Mouse (Mus musculus) intestine, postnatal 0 days (tissue): ENCODE measurements around the gene Fbh1. TPM values are rescaled to one million over a fixed set of nuclear protein-coding genes. Genes with fewer than 3 reads are reported as not detected.
A peak's percentile ranks its signal among the peaks of the same experiment; 100 is the strongest.

Experiments used
- ATAC-seq: fragments of 200-750 bp; cut with Nextera tagmentation; 2 replicates; pipeline ENCODE4 v1.8.0; 2017; ENCODE audit warnings: mild to moderate bottlenecking, moderate TSS enrichment, moderate library complexity
- H3K27ac ChIP-seq: fragments of 300-500 bp; sonication (generic); 2 replicates; pipeline ENCODE4 v1.5.1; 2014; ENCODE audit warnings: mild to moderate bottlenecking, low read depth, low read length, moderate library complexity
- H3K27me3 ChIP-seq: fragments of 300-500 bp; sonication (generic); replicated peaks from 2 replicates; pipeline ENCODE4 v1.6.1; 2014; ENCODE audit warnings: low read length, mixed read lengths; ENCODE audit not compliant: control insufficient read depth, insufficient read depth
- H3K36me3 ChIP-seq: fragments of 300-500 bp; sonication (generic); 2 replicates; pipeline ENCODE4 v1.6.1; 2014; ENCODE audit warnings: mild to moderate bottlenecking, moderate library complexity; ENCODE audit not compliant: control insufficient read depth, insufficient read depth
- H3K4me1 ChIP-seq: fragments of 300-500 bp; sonication (generic); replicated peaks from 2 replicates; pipeline ENCODE4 v1.6.1; 2014; ENCODE audit warnings: antibody characterized with exemption, low read length, mixed read lengths; ENCODE audit not compliant: control insufficient read depth, insufficient read depth
- H3K4me2 ChIP-seq: fragments of 300-500 bp; sonication (generic); replicated peaks from 2 replicates; pipeline ENCODE4 v1.6.1; 2014; ENCODE audit warnings: low read depth, mild to moderate bottlenecking, moderate library complexity
- H3K4me3 ChIP-seq: fragments of 300-500 bp; sonication (generic); 2 replicates; pipeline ENCODE4 v1.5.1; 2014; ENCODE audit warnings: low read depth, low read length
- H3K9ac ChIP-seq: fragments of 300-500 bp; sonication (generic); 2 replicates; pipeline ENCODE4 v1.6.1; 2014; ENCODE audit warnings: mild to moderate bottlenecking, low read depth, low read length
- H3K9me3 ChIP-seq: fragments of 300-500 bp; sonication (generic); 2 replicates; pipeline ENCODE4 v1.6.1; 2016; ENCODE audit warnings: mixed run types; ENCODE audit not compliant: control insufficient read depth
- CTCF ChIP-seq: sonication (generic); IDR thresholded peaks from 2 replicates; pipeline ENCODE4 v1.5.1; 2016; ENCODE audit warnings: low read depth, mild to moderate bottlenecking, control low read depth, antibody characterized with exemption, moderate library complexity
- WGBS: fragments of 180-500 bp; shearing (Covaris S2); extraction: QIAGEN DNeasy Blood & Tissue Kit; methylation state at CpG from one replicate; pipeline ENCODE4 v1.1.7; 2014; 5-methylcytosine and 5-hydroxymethylcytosine counted together
- polyA plus RNA-seq: library from polyadenylated mRNA; unstranded; fragments of >200 nt; fragmentation: Nextera tagmentation; extraction: Ambion mirVana; gene quantifications from 2 replicates; pipeline ENCODE4 v1.2.1, GENCODE M21; 2015

Fbh1 gene
- polyA plus RNA-seq, 1 experiment from 2014 or later = 56.6 TPM

DNA sequence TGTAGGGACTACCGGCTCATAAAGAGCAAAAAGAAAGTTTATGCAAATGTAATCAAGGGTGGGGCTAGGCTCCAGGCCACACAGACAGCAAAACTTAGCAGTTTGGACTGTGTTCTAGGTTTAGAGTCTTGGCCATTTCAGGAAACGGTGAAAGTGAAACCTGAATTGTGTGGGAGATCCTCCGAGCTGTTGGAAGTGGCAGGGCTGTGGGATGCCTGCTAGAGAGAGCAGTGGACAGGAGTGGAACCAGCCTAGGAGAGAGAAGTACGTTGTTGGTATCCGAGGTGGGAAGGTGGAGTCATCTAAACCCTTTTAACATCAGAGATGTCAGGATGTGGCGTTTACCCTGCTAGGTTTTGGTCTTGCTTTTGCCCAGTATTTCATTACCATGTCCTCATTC lies 41.5 kb downstream of the Fbh1 start:
- no peaks in the 10 kb centered on the region for H3K9me3 ChIP-seq
- H3K4me1 ChIP-seq = no peaks in the 10 kb centered on the region
- no peak for TF ChIP-seq CTCF
- 69% methylated on average over 6 of the region's 6 CpGs for WGBS
- H3K27me3 ChIP-seq = no peaks in the 10 kb centered on the region
- H3K4me2 ChIP-seq = 0 out of 2 replicates have a peak overlapping the region, but pooled peaks have one; percentile 1
- H3K36me3 ChIP-seq = peaks cover 9% of the 10 kb centered on the region
- no peak overlapping the region for H3K27ac ChIP-seq
- no peak overlapping the region for H3K4me3 ChIP-seq
- H3K9ac ChIP-seq = no peak overlapping the region
- ATAC-seq = no peak

DNA sequence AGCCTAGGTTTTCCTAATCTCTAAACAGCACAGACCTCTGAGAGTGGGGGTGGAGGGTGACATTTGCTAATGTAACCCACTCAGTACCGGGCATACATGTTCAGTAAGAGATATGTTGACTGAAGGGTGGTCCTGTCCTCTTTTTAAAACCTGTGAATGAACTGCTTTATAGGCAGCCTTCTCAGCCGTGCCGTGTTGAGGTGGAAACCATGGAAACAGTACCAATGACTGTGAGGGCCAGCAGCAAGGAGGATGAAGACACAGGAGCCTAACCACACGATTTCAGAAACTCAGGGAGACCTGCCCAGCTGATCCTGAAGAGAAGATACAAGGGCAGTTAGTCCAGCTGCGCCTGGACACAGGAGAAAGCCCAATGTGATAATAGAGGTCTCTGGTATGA lies 44.4 kb downstream of the Fbh1 start:
- Histone ChIP-seq H3K27me3 (no peaks in the 10 kb centered on the region), H3K4me2 (no peak overlapping the region), H3K4me1 (no peaks in the 10 kb centered on the region), H3K9ac (no peak overlapping the region), H3K4me3 (no peak overlapping the region), H3K36me3 (no peaks in the 10 kb centered on the region), H3K27ac (no peak overlapping the region), H3K9me3 (no peaks in the 10 kb centered on the region)
- no peak for ATAC-seq
- TF ChIP-seq CTCF = no peak
- 74% methylated on average over 5 of the region's 5 CpGs for WGBS

DNA sequence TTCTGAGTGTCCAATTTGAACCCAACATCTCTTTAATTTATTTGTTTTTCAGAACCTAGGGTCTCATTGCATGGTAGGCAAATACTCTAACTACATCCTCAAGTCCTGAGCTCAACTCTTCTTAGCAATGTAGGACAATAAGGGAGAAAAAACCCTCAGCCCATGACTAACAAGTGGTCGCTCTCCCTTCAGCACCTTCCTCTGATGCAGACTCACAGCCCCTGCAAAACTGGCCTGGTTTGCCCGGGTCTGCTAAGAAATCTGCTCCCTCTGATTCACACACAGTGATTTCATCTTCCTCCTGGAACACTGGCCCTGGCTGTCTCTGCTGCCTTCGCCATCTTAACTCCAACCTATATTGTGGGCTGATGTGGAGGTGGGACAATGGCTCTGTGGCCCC lies 48.3 kb downstream of the Fbh1 start:
- Histone ChIP-seq H3K4me2 (no peak overlapping the region), H3K4me3 (no peak overlapping the region), H3K9me3 (no peaks in the 10 kb centered on the region), H3K36me3 (no peaks in the 10 kb centered on the region), H3K27me3 (no peaks in the 10 kb centered on the region), H3K4me1 (no peaks in the 10 kb centered on the region), H3K27ac (no peak overlapping the region), H3K9ac (no peak overlapping the region)
- 45% methylated on average over 3 of the region's 3 CpGs for WGBS
- no peak for TF ChIP-seq CTCF
- no peak for ATAC-seq

DNA sequence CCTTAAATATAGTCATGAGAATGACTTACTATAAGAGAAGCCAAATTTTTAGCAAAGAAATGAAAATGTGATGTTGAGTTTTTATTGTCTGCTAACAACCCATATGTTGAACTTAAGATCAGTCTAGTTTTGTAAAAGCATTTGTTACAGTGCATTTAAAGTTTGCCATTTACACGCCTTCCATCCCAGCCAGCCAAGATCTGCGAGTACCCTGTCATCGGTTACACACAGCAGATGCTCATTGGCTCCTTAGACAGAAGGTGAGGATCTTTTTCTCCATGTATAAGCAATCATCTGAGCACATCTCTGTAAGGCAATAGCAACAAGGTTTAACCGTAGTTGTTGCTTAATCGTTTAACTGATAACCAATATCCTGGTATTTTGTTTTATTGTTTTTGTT lies 49.8 kb downstream of the Fbh1 start:
- no peak overlapping the region for H3K4me2 ChIP-seq
- no peak overlapping the region for H3K4me3 ChIP-seq
- no peak overlapping the region for H3K9ac ChIP-seq
- no peaks in the 10 kb centered on the region for H3K9me3 ChIP-seq
- no peaks in the 10 kb centered on the region for H3K36me3 ChIP-seq
- H3K4me1 ChIP-seq = no peaks in the 10 kb centered on the region
- H3K27ac ChIP-seq = no peak overlapping the region
- no peak for TF ChIP-seq CTCF
- 86% methylated on average over 5 of the region's 5 CpGs for WGBS
- H3K27me3 ChIP-seq = no peaks in the 10 kb centered on the region
- no peak for ATAC-seq

DNA sequence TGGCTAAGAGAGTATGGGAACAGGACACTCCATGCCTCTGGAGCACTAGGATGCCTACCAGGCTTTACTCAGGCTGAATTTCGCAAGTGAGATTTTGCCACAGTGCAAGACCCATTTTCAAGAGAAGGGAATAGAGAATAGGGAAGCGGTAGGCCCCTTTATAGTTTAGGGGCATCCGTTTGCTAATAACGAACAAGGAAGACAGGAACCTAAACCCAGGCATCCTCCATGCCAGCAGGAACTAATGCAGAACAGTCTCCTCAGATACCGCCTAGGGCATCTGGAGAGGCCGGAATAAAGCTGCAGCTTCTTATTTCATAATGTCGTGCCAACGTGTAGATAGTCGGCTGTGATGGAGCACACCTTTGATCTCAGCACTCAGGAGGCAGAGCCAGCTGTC lies 54.8 kb downstream of the Fbh1 start:
- no peak overlapping the region for H3K4me3 ChIP-seq
- no peak for ATAC-seq
- H3K4me1 ChIP-seq = no peaks in the 10 kb centered on the region
- H3K36me3 ChIP-seq = no peaks in the 10 kb centered on the region
- 88% methylated on average over 9 of the region's 9 CpGs for WGBS
- H3K9me3 ChIP-seq = no peaks in the 10 kb centered on the region
- TF ChIP-seq CTCF = no peak
- no peak overlapping the region for H3K4me2 ChIP-seq
- H3K9ac ChIP-seq = no peak overlapping the region
- no peaks in the 10 kb centered on the region for H3K27me3 ChIP-seq
- H3K27ac ChIP-seq = no peak overlapping the region

DNA sequence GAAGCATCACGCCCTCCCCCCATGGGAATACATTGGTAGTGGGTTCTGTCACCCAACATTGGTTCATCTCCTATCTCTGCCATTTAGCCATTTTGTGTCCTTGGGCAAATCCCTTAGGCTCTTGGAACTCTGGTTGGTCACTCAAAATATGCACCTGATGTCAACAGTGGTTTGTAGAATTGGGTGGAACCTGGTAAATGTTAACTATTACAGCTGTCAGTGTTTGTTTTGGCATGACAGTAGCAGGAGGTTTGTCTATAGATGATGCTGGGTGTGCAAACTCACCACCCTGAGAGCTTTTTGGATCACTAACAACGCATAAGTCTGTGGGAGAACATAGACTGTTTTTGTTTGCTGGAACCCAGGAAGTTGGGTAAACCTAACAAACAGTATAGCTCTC lies 58.8 kb downstream of the Fbh1 start:
- Histone ChIP-seq H3K4me3 (no peak overlapping the region), H3K36me3 (no peaks in the 10 kb centered on the region), H3K4me2 (no peak overlapping the region), H3K4me1 (no peaks in the 10 kb centered on the region), H3K27ac (no peak overlapping the region), H3K9ac (no peak overlapping the region), H3K9me3 (no peaks in the 10 kb centered on the region), H3K27me3 (no peaks in the 10 kb centered on the region)
- 90% methylated on average over 2 of the region's 2 CpGs for WGBS
- no peak for TF ChIP-seq CTCF
- no peak for ATAC-seq

DNA sequence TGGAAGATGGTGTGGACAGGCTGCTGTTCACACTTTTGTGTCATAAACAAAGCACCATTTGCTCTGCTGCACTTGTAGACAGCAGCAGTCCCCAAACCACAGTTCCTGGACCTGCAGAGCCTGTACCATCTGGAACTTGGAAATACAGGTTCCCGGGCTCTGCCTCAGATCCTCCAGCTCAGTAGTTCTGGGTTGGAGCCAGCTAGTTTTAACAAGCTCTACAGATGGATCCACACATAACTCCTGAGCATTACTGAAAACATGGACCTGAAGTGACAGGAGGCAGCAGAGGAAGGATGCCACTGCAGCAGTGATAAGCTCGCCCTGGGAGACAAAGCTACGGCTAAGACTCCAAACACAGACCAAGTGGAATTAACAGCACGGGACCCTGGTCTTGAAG lies 62.8 kb downstream of the Fbh1 start:
- H3K27ac ChIP-seq = no peak overlapping the region
- TF ChIP-seq CTCF = no peak
- H3K36me3 ChIP-seq = no peaks in the 10 kb centered on the region
- 76% methylated on average over 4 of the region's 4 CpGs for WGBS
- no peak overlapping the region for H3K4me3 ChIP-seq
- no peak overlapping the region for H3K9ac ChIP-seq
- ATAC-seq = no peak
- no peaks in the 10 kb centered on the region for H3K27me3 ChIP-seq
- 0 out of 2 replicates have a peak, but pooled peaks cover 4% of the 10 kb centered on the region for H3K4me1 ChIP-seq
- no peak overlapping the region for H3K4me2 ChIP-seq
- H3K9me3 ChIP-seq = no peaks in the 10 kb centered on the region
